Mouse (Mus musculus) CH12F3 (cell line): ENCODE results near the gene Tmem151a.

Experiments
- in situ Hi-C: fragments of 300-500 bp; cut with MboI; formaldehyde crosslinking; loops from 2 replicates; pipeline ENCODE4 v1.14.3; 2020; ENCODE audit warnings: low sequenced_read_pairs

Gene Tmem151a

DNA sequence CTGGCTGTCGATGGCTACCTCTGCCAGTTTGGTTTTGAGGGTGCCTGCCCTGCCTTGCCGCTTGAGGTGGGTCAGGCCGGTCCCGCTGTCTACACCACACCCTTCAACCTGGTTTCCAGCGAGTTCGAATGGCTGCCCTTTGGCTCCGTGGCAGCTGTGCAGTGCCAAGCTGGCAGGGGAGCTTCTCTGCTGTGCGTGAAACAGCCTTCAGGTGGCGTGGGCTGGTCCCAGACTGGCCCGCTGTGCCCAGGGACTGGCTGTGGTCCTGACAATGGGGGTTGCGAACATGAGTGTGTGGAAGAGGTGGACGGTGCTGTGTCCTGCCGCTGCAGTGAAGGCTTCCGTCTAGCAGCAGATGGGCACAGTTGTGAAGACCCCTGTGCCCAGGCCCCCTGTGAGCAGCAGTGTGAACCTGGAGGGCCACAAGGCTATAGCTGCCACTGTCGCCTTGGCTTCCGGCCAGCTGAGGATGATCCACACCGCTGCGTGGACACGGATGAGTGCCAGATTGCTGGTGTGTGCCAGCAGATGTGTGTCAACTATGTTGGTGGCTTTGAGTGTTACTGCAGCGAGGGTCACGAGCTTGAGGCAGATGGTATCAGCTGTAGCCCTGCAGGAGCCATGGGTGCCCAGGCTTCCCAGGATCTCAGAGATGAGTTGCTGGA, 16.6 kb downstream of the Tmem151a start:
- in situ Hi-C loops = no loop called here

DNA sequence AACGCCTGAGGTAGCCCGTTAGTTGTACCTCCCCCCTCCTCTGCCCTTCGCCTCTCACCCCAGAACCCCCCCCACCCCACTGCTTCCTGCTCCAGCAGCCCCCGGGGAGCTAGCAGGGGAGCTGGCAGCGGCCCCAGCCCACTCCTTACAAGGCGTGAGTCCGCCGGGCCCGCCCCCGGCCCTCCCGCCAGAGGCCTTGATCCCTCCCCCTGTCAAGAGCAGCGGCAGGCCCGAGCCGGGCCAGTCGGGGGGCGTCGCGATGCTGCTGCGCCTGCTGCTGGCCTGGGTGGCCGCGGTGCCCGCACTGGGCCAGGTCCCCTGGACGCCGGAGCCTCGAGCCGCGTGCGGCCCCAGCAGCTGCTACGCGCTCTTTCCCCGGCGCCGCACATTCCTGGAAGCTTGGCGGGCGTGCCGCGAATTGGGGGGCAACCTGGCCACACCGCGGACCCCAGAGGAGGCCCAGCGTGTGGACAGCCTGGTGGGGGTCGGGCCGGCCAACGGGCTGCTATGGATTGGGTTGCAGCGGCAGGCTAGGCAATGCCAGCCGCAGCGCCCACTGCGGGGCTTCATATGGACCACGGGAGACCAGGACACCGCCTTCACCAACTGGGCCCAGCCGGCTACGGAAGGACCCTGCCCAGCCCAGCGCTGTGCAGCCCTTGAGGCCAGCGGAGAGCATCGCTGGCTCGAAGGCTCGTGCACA, 17.3 kb downstream of the Tmem151a start, which contains the start of gene Cd248:
TSS of gene Cd248 (plus strand) at position 212 of the 703 bp plus-strand sequence.
- in situ Hi-C loops = no loop called here

DNA sequence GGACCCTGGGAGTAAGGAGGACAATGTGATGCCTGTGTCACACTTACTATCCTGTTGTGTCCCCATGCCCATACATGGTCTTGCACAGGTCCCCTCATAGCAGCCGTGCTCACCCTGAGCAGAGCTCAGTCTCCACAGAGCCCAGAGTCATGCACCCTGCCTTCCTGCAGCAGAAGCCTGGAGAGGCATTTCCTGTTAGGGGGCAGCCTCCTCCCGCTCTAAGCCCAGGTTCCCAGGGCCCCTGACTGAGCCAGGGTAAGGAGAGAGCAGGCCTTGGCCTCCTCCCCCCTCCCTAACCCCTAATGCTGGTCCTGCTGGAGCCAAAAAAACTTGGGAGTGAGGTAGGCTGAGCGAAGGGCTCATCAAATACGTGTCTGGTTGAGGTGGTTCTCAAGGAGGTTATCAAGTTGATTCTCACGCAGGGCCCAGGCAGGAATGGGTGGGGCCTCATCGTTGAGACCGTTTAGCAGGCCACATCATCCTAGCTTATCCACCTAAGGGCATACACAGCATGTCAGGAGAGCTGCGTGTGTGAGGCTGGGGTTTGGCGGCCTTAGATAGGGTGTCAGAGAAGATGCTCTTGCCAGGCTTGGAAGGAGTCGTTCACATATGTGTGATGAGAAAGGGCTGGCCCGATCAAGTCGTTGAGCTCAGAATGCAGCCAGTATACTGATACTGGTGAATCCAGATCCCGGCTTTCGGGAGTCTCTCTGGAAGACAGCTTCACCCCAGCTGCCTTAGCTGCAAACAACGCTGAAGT, 18.1 kb downstream of the Tmem151a start:
- in situ Hi-C loops = no loop called here

DNA sequence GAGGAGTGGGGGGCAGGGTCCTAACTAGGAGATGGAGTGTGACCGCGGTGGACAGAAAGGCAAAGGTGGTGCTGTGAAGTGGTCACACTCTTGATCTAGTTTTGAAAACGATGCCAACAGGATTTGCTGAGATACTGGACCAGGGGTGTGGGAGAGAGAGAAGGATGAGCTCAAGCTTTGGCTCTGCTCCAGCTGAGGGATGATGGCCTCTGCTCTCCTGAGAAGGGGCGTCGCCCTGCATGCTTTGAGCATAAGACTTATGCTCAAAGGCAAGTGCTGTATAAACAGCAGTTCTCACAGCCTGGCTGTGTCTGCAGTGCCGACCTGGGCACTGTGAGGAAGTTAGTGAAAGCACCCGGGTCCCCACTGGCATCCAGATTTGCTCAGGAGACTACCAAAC, 20.2 kb downstream of the Tmem151a start:
- in situ Hi-C loops = no loop called here

DNA sequence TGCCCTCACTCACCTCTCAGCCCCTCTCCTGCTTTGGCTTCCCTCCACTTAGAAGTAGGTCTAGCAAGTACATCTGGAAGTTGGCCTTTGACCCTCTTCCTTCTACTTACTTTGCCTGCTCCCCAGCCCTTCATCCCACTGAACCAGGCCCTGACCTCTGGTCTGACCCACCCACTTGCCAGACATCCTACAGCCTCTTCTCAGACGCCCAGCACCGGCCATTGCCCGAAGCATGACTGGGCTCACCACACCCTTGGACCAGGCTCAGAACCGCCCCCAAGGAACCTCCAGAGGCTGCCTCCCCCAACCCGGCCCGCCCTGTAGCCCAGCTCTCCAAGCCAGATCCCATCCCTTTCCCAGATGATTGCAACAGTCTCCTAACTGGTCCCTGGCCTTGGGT, 22.9 kb downstream of the Tmem151a start:
- in situ Hi-C loops = no loop called here

DNA sequence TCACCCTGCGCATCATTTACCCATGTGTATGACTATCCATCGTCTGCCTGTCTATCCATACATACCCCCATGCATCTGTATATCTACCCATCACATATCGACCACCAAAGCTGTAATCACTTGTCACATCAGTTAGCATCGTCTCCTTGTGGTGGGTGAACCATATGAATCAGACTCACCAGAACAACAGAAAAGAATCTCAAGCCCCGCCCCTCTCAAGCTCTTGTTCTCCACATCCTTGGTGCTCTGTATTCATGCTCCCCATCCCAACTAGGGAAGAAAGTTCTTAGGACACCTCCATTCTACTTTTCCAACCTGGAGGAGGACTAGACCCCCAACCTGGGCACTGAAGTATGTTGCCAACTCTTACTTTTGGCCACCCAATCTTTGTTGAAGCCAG, 23.3 kb downstream of the Tmem151a start:
- in situ Hi-C loops = no loop called here

DNA sequence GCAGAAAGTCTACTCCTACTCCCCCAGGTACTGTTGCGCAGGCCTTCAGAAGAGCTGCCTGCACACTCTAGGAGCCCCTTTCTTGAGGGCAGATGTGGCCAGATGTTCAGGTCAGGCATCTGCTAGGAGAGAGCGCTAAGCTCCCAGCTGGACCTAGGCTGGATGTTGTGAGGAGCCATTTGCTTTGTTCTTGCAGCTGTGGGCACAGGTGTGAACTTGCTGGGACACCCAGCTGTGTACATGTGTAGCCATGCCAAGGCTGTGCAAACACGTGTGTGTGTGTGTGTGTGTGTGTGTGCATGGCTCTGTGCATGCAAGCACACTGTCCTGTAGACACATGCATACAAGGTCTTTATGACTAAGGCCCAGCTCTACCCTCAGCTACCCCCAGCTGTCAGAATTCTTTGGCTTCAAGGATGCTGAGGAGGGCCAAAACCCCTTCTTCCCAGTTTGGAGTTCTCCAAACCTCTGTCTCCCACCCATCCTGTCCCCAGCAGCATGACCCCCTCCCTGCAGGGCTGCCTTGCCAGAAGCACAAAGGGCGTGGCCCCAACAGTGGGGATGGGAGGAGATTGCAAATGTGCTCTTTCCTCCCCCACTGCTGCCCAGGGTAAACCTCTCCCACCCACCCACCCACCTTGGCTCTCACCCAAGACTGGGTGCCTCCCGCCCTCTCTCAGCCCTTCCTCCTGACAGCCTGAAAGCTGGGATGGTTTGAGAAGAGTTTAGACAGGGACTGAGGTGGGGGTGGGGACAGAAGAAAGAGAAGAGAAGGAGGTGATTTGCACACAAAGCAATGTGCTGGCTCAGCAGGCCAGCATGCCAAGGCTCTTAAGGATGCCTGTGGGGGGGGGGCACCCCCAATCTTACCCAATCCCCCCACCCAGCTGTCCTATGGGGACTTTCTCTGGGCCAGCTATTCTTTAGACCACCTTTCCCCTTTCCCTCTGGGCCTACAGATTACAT, 24.7 kb downstream of the Tmem151a start:
- in situ Hi-C loops = no loop called here

DNA sequence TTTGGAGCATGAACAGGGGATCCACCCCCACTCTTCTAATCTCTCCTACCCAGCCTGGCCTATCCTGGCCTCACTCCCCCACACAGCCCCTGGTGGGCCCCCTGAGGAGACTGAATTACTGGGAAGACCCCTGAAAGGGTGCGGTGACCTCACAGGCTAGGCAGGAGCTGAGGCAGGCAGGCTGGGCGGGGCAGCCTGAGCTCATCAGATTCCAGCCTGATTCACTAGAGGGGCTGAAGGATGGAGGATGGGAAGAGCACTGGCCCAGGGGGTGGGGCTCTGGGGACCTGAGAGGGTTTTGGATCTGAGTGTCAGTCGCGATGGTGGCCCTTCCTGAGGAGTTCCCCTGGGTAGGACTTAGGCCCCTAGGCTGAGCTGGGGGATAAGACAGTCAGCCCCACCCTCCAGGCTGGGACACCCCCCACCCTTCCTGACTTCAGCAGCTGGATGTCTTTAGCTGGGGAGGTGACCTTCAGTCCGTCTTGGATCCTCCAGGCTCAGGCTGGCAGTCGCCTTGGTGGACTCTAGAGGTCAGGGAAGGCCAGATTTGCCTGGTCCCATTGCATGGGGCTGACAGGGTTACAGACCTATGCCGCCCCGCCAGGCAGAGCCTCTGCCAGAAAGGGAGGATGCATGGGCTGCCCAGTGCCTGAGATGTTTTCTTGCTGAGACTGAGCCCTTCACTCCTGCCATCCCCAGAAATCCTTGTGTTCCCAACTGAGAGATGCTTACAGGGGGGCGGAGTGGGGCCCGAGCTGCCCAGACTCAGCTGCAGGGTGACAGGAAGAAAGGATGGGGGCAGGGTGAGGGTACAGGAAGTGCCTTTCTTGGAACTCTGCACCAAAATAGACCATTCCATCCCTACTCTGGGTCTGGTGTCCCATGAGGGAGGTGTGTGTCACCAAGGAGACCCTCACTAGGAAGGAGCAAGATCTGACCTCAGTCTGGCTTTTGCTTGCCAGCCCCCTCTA, 26.2 kb downstream of the Tmem151a start:
- in situ Hi-C loops = no loop called here

DNA sequence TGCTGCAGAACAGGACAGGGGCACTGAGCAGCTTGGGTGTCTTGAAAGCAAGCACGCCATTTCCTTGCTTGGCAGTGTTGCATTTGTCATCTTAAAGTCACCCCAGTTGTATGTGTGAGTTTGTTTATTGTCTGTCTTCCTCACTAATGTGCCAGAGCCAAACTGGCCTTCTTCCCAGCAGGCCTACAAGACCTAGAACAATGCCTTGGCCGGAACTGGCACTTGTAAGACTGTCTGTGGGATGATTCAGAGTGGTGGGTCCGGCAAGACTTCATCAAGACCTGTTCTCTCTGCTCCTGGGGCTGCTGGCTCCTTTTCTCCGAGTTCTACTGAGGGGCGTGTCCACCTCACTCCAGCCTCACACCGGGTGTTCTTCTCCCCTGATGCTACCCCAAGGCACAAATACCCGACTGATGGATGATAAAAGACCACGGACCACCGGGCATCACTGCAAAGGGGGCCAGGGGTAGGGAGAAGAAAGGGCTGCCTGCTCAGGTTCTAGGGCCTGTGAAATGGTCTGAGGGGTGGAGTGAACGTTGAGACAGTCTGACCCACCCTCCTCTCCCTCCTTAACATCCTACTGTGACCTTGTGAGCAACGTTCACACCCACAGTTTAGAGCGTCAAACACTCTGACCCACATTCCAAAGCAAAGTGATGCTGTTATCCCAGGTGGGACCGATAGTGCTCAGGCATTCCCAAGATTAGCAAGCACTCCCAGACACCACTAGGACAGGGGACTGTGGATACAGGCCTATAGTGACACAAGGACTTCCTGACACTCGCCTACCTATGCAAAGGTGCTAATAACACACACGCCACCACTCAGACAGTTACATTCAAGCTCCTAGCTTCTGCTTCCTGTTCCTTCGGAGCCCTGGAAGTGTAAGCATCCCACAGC, 27.2 kb downstream of the Tmem151a start:
- in situ Hi-C loops = no loop called here

DNA sequence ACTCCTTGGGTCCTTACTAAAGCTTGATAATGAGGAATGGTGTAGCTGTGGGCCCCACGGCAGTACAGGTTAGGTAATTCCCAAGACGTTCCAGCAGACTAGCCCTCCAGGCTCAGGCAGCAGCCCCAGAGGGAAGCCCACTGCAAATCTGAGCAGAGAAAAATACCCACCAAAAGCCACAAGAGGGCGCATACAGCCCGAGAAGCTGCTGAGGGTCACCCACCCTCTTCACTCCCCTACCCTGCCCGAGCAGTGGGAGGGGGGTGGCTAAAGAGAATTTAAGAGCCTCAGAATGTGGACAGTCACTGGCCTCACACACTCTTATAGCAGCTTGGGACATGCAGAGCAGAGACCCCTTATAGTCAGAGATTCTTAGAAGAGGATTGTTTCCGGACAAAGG, 29.1 kb downstream of the Tmem151a start:
- in situ Hi-C loops = no loop called here

DNA sequence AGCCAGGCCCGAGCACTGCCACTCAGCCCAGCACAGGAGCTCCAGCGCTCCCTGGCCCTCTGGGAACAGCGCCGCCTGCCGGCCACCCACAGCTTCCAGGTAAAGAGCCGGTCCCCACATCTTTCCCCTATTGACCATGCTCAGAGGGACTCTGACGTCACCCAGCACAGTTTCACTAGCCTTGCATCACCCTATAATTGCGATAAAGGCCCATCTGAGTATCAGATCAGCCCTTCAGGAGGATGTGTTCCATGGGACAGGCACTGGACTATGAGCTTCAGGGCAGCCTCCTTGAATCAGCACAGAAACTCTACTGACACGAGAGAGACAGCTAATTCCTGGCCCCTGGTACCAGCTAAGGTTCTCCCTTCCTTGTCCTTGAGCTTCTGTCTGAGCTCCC, 31.4 kb downstream of the Tmem151a start:
- in situ Hi-C loops = no loop called here

DNA sequence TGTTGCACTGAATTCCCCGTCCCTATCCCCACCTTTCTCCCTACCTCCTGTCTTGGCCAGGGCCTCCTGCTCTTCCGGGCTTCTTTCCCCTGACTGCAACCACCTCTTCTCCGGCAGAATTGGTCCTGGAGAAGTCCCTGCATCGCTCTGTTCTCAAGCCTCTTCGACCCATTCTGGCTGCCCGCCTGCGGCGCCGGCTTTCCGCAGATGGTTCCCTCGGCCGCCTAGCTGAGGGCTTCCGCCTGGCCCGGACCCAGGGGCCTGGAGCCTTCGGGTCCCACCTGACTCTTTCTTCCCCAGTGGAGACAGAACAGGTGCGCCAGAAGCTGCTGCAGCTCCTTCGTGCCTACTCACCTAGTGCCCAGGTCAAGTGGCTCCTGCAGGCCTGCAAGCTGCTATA, 32.5 kb downstream of the Tmem151a start:
- in situ Hi-C loops = no loop called here

DNA sequence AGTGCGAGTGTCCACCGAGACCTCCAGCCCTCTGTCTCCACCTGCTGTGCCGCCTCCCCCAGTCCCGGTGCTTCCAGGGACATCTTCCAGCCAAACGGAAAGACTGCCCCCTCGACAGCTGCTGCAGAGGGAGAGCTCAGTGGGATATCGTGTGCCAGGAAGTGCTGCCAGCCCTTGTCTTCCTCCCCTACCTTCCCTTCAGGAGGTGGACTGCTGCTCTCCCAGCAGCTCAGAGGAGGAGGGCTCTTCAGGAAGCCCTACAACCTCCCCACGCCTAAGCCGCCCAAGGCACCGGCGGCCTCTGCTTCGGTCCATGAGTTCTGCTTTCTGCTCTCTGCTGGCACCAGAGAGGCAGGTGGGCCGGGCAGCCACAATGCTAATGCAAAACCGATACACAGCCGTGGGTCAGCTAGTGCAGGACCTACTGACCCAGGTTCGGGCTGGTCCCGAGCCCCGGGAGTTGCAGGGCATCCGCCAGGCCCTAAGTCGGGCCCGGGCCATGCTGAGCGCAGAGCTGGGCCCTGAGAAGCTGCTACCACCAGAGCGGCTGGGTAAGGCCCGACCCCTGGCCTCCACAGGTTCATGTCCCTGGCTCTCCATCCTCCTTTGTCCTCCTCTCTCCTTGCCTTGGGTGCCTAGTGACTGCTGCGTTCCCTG, 33.0 kb downstream of the Tmem151a start:
- in situ Hi-C loops = no loop called here

DNA sequence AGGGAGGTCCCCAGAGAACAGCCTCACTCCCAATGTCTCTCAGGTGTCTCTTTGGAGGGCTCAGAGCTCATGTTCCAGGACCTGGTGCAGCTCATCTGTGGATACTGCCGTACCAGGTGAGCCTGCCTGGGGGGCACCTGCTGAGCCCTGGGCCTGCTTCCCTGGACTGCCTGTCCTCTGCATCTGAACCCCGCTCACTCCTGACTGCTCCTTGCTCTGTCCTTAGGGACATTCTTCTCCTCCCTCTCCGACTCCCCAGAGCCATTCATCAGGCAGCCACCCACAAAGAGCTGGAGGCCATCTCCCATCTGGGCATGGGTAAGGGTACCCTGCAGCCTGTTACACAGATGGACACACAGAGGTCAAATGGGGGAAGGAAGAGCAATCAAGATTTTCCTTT, 33.8 kb downstream of the Tmem151a start:
- in situ Hi-C loops = no loop called here

DNA sequence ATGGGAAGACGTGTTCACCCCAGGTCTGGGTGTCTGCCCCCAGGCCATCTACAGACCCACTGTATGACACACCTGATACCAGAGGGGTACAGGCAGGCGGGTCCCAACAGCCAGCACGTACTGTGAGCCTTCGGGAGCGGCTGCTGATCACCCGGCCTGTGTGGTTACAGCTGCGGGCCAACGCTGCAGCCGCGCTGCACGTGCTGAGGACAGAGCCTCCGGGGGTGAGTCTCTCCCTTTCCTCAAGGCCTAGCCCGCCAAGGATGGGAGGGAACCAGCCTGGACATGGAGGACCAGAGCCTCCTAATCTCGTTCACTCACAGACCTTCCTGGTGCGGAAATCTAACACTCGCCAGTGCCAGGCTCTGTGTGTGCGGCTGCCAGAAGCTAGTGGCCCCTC, 34.3 kb downstream of the Tmem151a start:
- in situ Hi-C loops = no loop called here

DNA sequence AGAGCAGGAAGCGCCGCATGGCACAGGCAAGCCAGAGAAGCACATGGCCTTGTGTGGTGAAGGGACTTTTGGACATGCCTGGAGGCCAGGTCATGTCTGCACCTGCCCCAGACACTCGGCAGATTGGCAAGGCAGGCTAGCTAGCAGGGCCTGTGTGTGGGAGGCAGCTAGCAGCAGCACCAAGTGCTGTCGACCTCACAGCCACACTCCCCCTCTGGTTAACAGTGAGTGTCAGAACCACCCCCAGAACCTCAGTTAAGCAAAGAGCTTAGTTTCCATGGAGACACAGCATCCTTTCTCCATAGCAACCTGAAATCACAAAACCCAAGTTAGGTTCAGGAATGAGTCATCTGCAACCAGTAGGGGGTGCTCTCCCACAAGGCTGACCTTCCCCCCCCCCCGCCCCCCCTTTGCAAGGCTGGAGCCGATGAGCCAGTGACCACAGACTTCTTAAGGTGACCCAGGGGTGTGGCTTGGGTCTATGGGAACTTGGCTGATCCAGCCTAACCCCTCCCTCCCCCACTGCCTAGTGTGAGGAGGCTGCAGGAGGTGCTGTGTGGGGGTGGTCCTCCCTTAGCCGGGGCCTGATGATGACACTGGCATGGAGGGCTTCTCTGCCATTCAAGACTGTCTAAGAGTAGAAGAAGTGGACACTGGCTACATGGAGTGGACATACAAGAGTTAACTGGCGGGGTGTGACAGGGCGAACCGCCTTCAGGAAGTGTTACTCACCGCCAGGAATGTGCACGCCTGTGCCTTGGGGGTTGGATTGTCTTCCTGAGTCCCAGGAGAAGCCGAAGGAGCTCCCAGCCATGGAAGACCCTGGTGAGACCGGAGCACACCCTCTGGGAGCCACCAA, 35.1 kb downstream of the Tmem151a start, which contains the start of gene Rin1:
TSS of gene Rin1 (plus strand) at position 435 of the 859 bp plus-strand sequence.
- in situ Hi-C loops = no loop called here

DNA sequence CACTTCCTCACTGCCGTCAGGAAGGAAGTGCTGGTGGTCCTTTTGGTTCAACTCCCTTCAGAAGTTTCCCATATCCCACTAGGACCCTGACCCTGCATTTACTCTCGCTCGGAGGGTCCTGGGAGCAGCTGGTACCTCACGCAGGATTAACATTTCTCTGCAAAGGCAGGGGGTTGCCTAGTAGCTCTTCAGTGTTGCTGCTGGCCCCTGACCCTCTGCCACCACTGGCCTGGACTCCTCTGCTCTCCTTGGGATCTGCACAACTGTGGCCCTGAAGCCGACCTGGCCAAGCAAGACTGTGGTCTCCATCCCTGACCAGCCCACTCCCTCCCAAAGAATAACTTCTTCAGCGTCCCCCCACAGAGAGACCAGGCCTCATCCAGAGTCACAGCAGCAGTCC, 36.0 kb downstream of the Tmem151a start:
- in situ Hi-C loops = no loop called here
